Mouse (Mus musculus): ENCODE measurements around the gene Socs7.

DNA sequence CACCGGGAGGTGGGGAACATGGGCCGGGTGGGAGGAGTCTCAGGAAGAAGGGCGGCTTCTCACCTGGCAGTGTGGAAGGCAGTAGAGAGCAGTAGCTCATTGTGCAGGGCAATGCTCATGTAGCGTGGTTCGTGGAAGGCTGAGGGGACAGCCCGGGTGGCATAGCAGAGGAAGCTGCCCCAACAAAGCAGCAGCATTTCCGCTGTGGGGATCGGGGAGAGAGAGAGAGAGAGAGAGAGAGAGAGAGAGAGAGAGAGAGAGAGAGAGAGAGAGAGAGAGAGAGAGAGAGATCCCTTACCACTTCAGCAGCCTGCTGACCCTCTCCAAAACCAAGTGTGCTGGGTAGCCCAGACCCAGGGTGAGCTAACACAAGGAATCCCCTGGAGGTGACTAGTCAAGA is 19.2 kb upstream of the Socs7 start:
- TF ChIP-seq CTCF (IDR thresholded peaks at IDR 0.05; ENCODE audit: insufficient read depth, low read depth, low read length) (no peak), POLR2A (IDR thresholded peaks at IDR 0.05; ENCODE audit: insufficient read depth, low read depth, low read length) (no peak)
